Comparison of ENCODE assay signal across 8 mouse cellular contexts in genomic region chr7:141435129-141435855, GRCm38 (mm10). TPM values are rescaled to one million over a fixed set of nuclear protein-coding genes. Genes with fewer than 3 reads are reported as not detected.
DNase-seq lines count a peak whose midpoint lies in the region; ATAC-seq and TF ChIP-seq lines count a peak whose summit lies in the region.

No protein-coding gene starts in this region.

- no peak for TF ChIP-seq POLR2A in kidney, adult 2 months (IDR thresholded peaks at IDR 0.05; ENCODE audit: low read depth, low read length)
- TF ChIP-seq POLR2A in lung, adult 2 months (IDR thresholded peaks at IDR 0.05; ENCODE audit: borderline replicate concordance, extremely low read depth, low read depth, low read length) = peak; percentile 68; the same call in 1 of the 2 replicates

- DNase-seq in 3134 (ENCODE audit: extremely low read depth, insufficient read length, low spot score) = peak; percentile 64
- DNase-seq in G1E (ENCODE audit: low spot score) = peak; percentile 78
- DNase-seq in cerebellum, postnatal 25 days = peak; percentile 82 to 87
- DNase-seq in heart, adult 18-20 months = peak; percentile 80 to 84
- peak; percentile 72 for DNase-seq in kidney, adult 2 months
- DNase-seq in lung, adult 2 months = peak; percentile 58
- DNase-seq in urinary bladder, postnatal 25 days (ENCODE audit: low spot score) = no peak

- peak; percentile 71 for ATAC-seq in G1E (ENCODE audit: extremely low read depth, insufficient number of reproducible peaks, low FRiP score, poor library complexity, severe bottlenecking)
- peak; percentile 2; the same call in 1 of the 2 replicates for ATAC-seq in neural tube, embryonic 14.5 days (ENCODE audit: low read depth)

- no peaks in the 10 kb centered on the region for H3K9me3 ChIP-seq in G1E (replicated peaks)
- no peaks in the 10 kb centered on the region for H3K9me3 ChIP-seq in neural tube, embryonic 14.5 days (ENCODE audit: control insufficient read depth, low read length)

- WGBS in kidney, adult 2 months = 6% methylated on average over 17 of the region's 17 CpGs
- WGBS in lung, adult 2 months = 3% methylated on average over 17 of the region's 17 CpGs
- WGBS in neural tube, embryonic 14.5 days = 4% methylated on average over 17 of the region's 17 CpGs

- H3K4me1 ChIP-seq in G1E (ENCODE audit: insufficient read depth, low read depth, low read length) = peaks cover 83% of the 10 kb centered on the region
- peaks cover 36% of the 10 kb centered on the region for H3K4me1 ChIP-seq in kidney, adult 2 months (ENCODE audit: control insufficient read depth, insufficient read depth, low read length)
- peaks cover 11% of the 10 kb centered on the region for H3K4me1 ChIP-seq in lung, adult 2 months (ENCODE audit: control insufficient read depth, insufficient read depth, low read length)
- H3K4me1 ChIP-seq in neural tube, embryonic 14.5 days (ENCODE audit: control insufficient read depth, insufficient read depth, low read length) = peaks cover 31% of the 10 kb centered on the region

- H3K4me2 ChIP-seq in neural tube, embryonic 14.5 days (ENCODE audit: low read depth, low read length) = peak overlapping the region; percentile 85

- H3K4me3 ChIP-seq in G1E (ENCODE audit: low read depth, low read length) = peak overlapping the region; percentile 70
- H3K4me3 ChIP-seq in kidney, adult 2 months (ENCODE audit: insufficient read depth, low read depth, low read length) = peak overlapping the region; percentile 60
- peak overlapping the region; percentile 66 for H3K4me3 ChIP-seq in lung, adult 2 months (replicated peaks; ENCODE audit: extremely low read depth, low read depth, low read length)
- peak overlapping the region; percentile 49 for H3K4me3 ChIP-seq in neural tube, embryonic 14.5 days (ENCODE audit: low read depth, low read length)

- peak overlapping the region; percentile 72 for H3K9ac ChIP-seq in neural tube, embryonic 14.5 days (replicated peaks; ENCODE audit: low read depth, low read length)

- peaks cover 82% of the 10 kb centered on the region for H3K36me3 ChIP-seq in G1E (replicated peaks)
- no peaks in the 10 kb centered on the region for H3K36me3 ChIP-seq in kidney, adult 2 months (ENCODE audit: control insufficient read depth, insufficient read depth, low read length)
- H3K36me3 ChIP-seq in neural tube, embryonic 14.5 days (ENCODE audit: control insufficient read depth, insufficient read depth, low read length) = peaks cover 22% of the 10 kb centered on the region

- TF ChIP-seq CTCF in G1E (IDR thresholded peaks at IDR 0.05; ENCODE audit: low read depth, low read length) = no peak
- TF ChIP-seq CTCF in kidney, adult 2 months (conservative IDR thresholded peaks at IDR 0.05; ENCODE audit: insufficient read depth, insufficient read length, low read depth, low read length) = no peak
- TF ChIP-seq CTCF in lung, adult 2 months (IDR thresholded peaks at IDR 0.05; ENCODE audit: insufficient read depth, low read length) = no peak

- peak overlapping the region; percentile 45; the same call in 1 of the 2 replicates for H3K27ac ChIP-seq in kidney, adult 2 months (ENCODE audit: insufficient read depth, low read depth, low read length)
- H3K27ac ChIP-seq in neural tube, embryonic 14.5 days (ENCODE audit: low read depth, low read length) = peak overlapping the region; percentile 78

- H3K27me3 ChIP-seq in G1E (ENCODE audit: insufficient read depth, low read length) = no peaks in the 10 kb centered on the region; the same call in 1 of the 2 replicates
- H3K27me3 ChIP-seq in kidney, adult 2 months (replicated peaks; ENCODE audit: control insufficient read depth, insufficient read depth, low read length) = no peaks in the 10 kb centered on the region
- no peaks in the 10 kb centered on the region for H3K27me3 ChIP-seq in neural tube, embryonic 14.5 days (ENCODE audit: control insufficient read depth, insufficient read depth, low read length)

RNA-seq across cellular contexts. Expression of gene Slc25a22, which starts 2.4 kb away (rescaled TPM):
- 16.3 and 20.8 TPM in 2 replicates for total RNA-seq in G1E (2014; fragmentation: Nextera tagmentation)
- 3.7 and 3.8 TPM in 2 replicates for total RNA-seq in G1E (2017)
- 51.8 and 54.9 TPM in 2 replicates for polyA plus RNA-seq in G1E (2012)
- total RNA-seq in heart, adult 18-20 months (2021) = 10 to 100 TPM; 45.6 to 59.1 TPM
- 45.5 and 51.0 TPM in 2 replicates for polyA plus RNA-seq in kidney, adult 2 months (2012; rRNA removed)
- 47.3 and 48.6 TPM in 2 replicates for polyA plus RNA-seq in lung, adult 2 months (2012; rRNA removed)
- 66.9 and 80.4 TPM in 2 replicates for polyA plus RNA-seq in neural tube, embryonic 14.5 days (2014; fragmentation: Nextera tagmentation; extraction: Ambion mirVana)

RNA-seq across cellular contexts. Expression of gene Cend1, which starts 6.0 kb away (rescaled TPM):
- total RNA-seq in G1E (2014; fragmentation: Nextera tagmentation) (not detected in 2 replicates), G1E (2017) (not detected in 2 replicates)
- polyA plus RNA-seq in G1E (2012) = not detected in 2 replicates
- 1 to 10 TPM in 1 of 2 experiments, under 1 TPM in 1; 0.80 to 1.3 TPM for total RNA-seq in heart, adult 18-20 months (2021)
- 0.98 and 1.3 TPM in 2 replicates for polyA plus RNA-seq in kidney, adult 2 months (2012; rRNA removed)
- polyA plus RNA-seq in lung, adult 2 months (2012; rRNA removed) = 0.38 and 0.56 TPM in 2 replicates
- 51.6 and 70.7 TPM in 2 replicates for polyA plus RNA-seq in neural tube, embryonic 14.5 days (2014; fragmentation: Nextera tagmentation; extraction: Ambion mirVana)

RNA-seq across cellular contexts. Expression of gene Pidd1, which starts 8.5 kb away (rescaled TPM):
- total RNA-seq in G1E (2014; fragmentation: Nextera tagmentation) = 22.9 and 29.6 TPM in 2 replicates
- 8.8 and 8.9 TPM in 2 replicates for total RNA-seq in G1E (2017)
- 40.1 and 59.6 TPM in 2 replicates for polyA plus RNA-seq in G1E (2012)
- total RNA-seq in heart, adult 18-20 months (2021) = under 1 TPM; 0.21 to 0.42 TPM
- 4.5 and 5.2 TPM in 2 replicates for polyA plus RNA-seq in kidney, adult 2 months (2012; rRNA removed)
- 6.7 and 7.1 TPM in 2 replicates for polyA plus RNA-seq in lung, adult 2 months (2012; rRNA removed)
- 2.0 and 2.5 TPM in 2 replicates for polyA plus RNA-seq in neural tube, embryonic 14.5 days (2014; fragmentation: Nextera tagmentation; extraction: Ambion mirVana)

RNA-seq across cellular contexts. Expression of gene Rplp2, which starts 11.9 kb away (rescaled TPM):
- total RNA-seq in G1E (2014; fragmentation: Nextera tagmentation) (939 and 1,045 TPM in 2 replicates), G1E (2017) (1,867 and 2,370 TPM in 2 replicates)
- 5,272 and 6,746 TPM in 2 replicates for polyA plus RNA-seq in G1E (2012)
- total RNA-seq in heart, adult 18-20 months (2021) = 1,000 to 10,000 TPM in 1 of 2 experiments, 100 to 1,000 TPM in 1; 998 to 1,000 TPM
- 423 and 734 TPM in 2 replicates for polyA plus RNA-seq in kidney, adult 2 months (2012; rRNA removed)
- polyA plus RNA-seq in lung, adult 2 months (2012; rRNA removed) = 415 and 591 TPM in 2 replicates
- 654 and 691 TPM in 2 replicates for polyA plus RNA-seq in neural tube, embryonic 14.5 days (2014; fragmentation: Nextera tagmentation; extraction: Ambion mirVana)

RNA-seq across cellular contexts. Expression of gene Pnpla2, which starts 19.7 kb away (rescaled TPM):
- 23.6 and 26.7 TPM in 2 replicates for total RNA-seq in G1E (2014; fragmentation: Nextera tagmentation)
- 7.1 and 9.9 TPM in 2 replicates for total RNA-seq in G1E (2017)
- polyA plus RNA-seq in G1E (2012) = 49.9 and 50.5 TPM in 2 replicates
- 100 to 1,000 TPM; 387 to 566 TPM for total RNA-seq in heart, adult 18-20 months (2021)
- 350 and 353 TPM in 2 replicates for polyA plus RNA-seq in kidney, adult 2 months (2012; rRNA removed)
- 289 and 356 TPM in 2 replicates for polyA plus RNA-seq in lung, adult 2 months (2012; rRNA removed)
- 14.0 and 14.7 TPM in 2 replicates for polyA plus RNA-seq in neural tube, embryonic 14.5 days (2014; fragmentation: Nextera tagmentation; extraction: Ambion mirVana)

Comparison
In these comparisons a context has a peak if more than half of its experiments do, and no peak if none do; other contexts are left out.
1. RNA of gene Cend1, which starts 6.0 kb away (polyA plus RNA-seq): 51.6 to 70.7 TPM in neural tube, embryonic 14.5 days; 0.98 to 1.3 TPM in kidney, adult 2 months, 0.38 to 0.56 TPM in lung, adult 2 months and not detected in G1E; every median in the first group is over 10 times any median in the second.
2. Peak in every context shown above with its lines, with median percentiles within 50 percentile points of each other: H3K4me3 ChIP-seq.